ENCODE assay signal across 12 mouse cellular contexts in the genomic region with DNA sequence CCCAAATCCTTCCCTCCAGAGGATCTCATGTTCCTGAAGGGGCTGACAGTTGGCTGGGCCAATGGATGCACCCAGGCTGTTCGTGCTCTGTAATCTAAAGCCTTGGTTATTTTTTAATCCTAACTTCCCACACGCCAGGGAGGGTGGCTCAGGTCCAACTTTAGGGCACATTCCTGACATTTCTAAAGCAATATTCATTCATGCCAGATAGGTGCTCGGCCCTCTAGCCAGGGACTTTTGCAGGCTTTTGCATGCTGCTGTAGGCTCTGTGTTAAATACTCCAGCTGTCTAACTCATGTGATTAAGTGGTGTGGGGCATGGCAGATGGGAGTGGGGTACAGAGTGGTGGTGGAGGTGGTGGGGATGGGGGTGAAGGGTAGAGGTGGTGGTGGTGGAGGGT.
DNase-seq lines count a peak whose midpoint lies in the region; ATAC-seq and TF ChIP-seq lines count a peak whose summit lies in the region.
"Had no signal": no experiment of that assay in that cellular context is flagged by ENCODE, and none has a peak within 500 bp of the region (broad histone marks: within the 10 kb centered on the region; RNA-seq: fewer than 3 reads in every experiment).

No protein-coding gene starts in this region.

- no peak for TF ChIP-seq CTCF in Patski (IDR thresholded peaks at IDR 0.05)
- TF ChIP-seq CTCF in lung, embryonic 14.5 days (IDR thresholded peaks at IDR 0.05; ENCODE audit: low read depth), result no peak

- no peaks in the 10 kb centered on the region for H3K36me3 ChIP-seq in lung, embryonic 14.5 days (ENCODE audit: insufficient read depth)
- H3K36me3 ChIP-seq in forebrain, embryonic 13.5 days (ENCODE audit: poor library complexity, severe bottlenecking), result no peaks in the 10 kb centered on the region
- no peaks in the 10 kb centered on the region for H3K36me3 ChIP-seq in hindbrain, embryonic 10.5 days
- H3K36me3 ChIP-seq: forebrain, embryonic 15.5 days had no signal

- peaks cover 5% of the 10 kb centered on the region for H3K4me1 ChIP-seq in lung, embryonic 14.5 days (ENCODE audit: insufficient read depth)
- no peaks in the 10 kb centered on the region for H3K4me1 ChIP-seq in forebrain, embryonic 13.5 days
- peaks cover 19% of the 10 kb centered on the region for H3K4me1 ChIP-seq in hindbrain, embryonic 10.5 days (replicated peaks)
- H3K4me1 ChIP-seq: forebrain, embryonic 15.5 days had no signal

- H3K9ac ChIP-seq in lung, embryonic 14.5 days, result no peak overlapping the region
- H3K9ac ChIP-seq in forebrain, embryonic 13.5 days, result no peak overlapping the region
- H3K9ac ChIP-seq: forebrain, embryonic 15.5 days had no signal

- H3K9me3 ChIP-seq in lung, embryonic 14.5 days (ENCODE audit: low read depth, low read length), result no peaks in the 10 kb centered on the region
- H3K9me3 ChIP-seq in forebrain, embryonic 13.5 days (replicated peaks), result no peaks in the 10 kb centered on the region
- H3K9me3 ChIP-seq in hindbrain, embryonic 10.5 days, result no peaks in the 10 kb centered on the region
- H3K9me3 ChIP-seq: forebrain, embryonic 15.5 days had no signal

- WGBS in lung, embryonic 14.5 days, result 19% methylated on average over 3 of the region's 3 CpGs
- 68% methylated on average over 3 of the region's 3 CpGs for WGBS in forebrain, embryonic 13.5 days
- WGBS in hindbrain, embryonic 10.5 days, result 65% methylated on average over 3 of the region's 3 CpGs

- peak overlapping the region; percentile 63; the same call in 1 of the 2 replicates for H3K27ac ChIP-seq in lung, embryonic 14.5 days (ENCODE audit: low read depth)
- H3K27ac ChIP-seq in forebrain, embryonic 13.5 days, result no peak overlapping the region
- no peak overlapping the region for H3K27ac ChIP-seq in hindbrain, embryonic 10.5 days
- H3K27ac ChIP-seq: forebrain, embryonic 15.5 days had no signal

- DNase-seq in Patski (ENCODE audit: low read depth, low spot score), result peak; percentile 64
- peak; percentile 39 to 64 for DNase-seq in adrenal gland, postnatal 36 days
- DNase-seq in kidney, adult 18-20 months, result peak; percentile 86
- peak; percentile 70 for DNase-seq in lung, embryonic 14.5 days
- no peak for DNase-seq in natural killer cell, adult 2 months (ENCODE audit: low spot score in 2 of 2)
- DNase-seq in hindbrain, embryonic 10.5 days (ENCODE audit: low spot score), result no peak
- DNase-seq: left cerebral cortex, postnatal 4 days; midbrain, embryonic 14.5 days; retina, postnatal 1 day had no signal

- in situ Hi-C loops in Patski (cut with MboI; ENCODE audit: low pct_unique_long_range_greater_than_20kb), result no loop called here

- no peak overlapping the region for H3K4me2 ChIP-seq in lung, embryonic 14.5 days
- H3K4me2 ChIP-seq in forebrain, embryonic 13.5 days, result no peak overlapping the region
- H3K4me2 ChIP-seq: forebrain, embryonic 15.5 days had no signal

- no peak overlapping the region for H3K4me3 ChIP-seq in lung, embryonic 14.5 days (ENCODE audit: low read depth, low read length)
- H3K4me3 ChIP-seq in forebrain, embryonic 13.5 days, result no peak overlapping the region
- no peak overlapping the region for H3K4me3 ChIP-seq in hindbrain, embryonic 10.5 days
- H3K4me3 ChIP-seq: forebrain, embryonic 15.5 days had no signal

- CTCF ChIA-PET in Patski (lab: Charles Lee), result no interaction called here

- H3K27me3 ChIP-seq in Patski, result no peaks in the 10 kb centered on the region
- no peaks in the 10 kb centered on the region for H3K27me3 ChIP-seq in lung, embryonic 14.5 days (ENCODE audit: insufficient read depth, low read length)
- no peaks in the 10 kb centered on the region for H3K27me3 ChIP-seq in forebrain, embryonic 13.5 days
- H3K27me3 ChIP-seq in hindbrain, embryonic 10.5 days (ENCODE audit: insufficient read depth, poor library complexity, severe bottlenecking), result no peaks in the 10 kb centered on the region
- H3K27me3 ChIP-seq: forebrain, embryonic 15.5 days had no signal

- POLR2A ChIA-PET in Patski (lab: Charles Lee), result no interaction called here

- peak; percentile 83 for ATAC-seq in Patski
- peak; percentile 85 for ATAC-seq in lung, embryonic 14.5 days (ENCODE audit: insufficient read depth)
- ATAC-seq in forebrain, embryonic 13.5 days, result no peak
- ATAC-seq: forebrain, embryonic 15.5 days; hindbrain, embryonic 16.5 days had no signal

Comparison
In these comparisons a context has a peak if more than half of its experiments do, and no peak if none do; other contexts are left out.
1. DNase-seq: peak in Patski (single experiment), adrenal gland, postnatal 36 days (2 of 2), kidney, adult 18-20 months (single experiment) and lung, embryonic 14.5 days (single experiment); none in natural killer cell, adult 2 months (0 of 2) and hindbrain, embryonic 10.5 days (single experiment).